Mouse (Mus musculus) cerebellum, adult 2 months (tissue): ENCODE measurements around the gene Adgrv1. TPM values are rescaled to one million over a fixed set of nuclear protein-coding genes. Genes with fewer than 3 reads are reported as not detected.

Experiments
- DNase-seq, 2 experiments: peaks; one replicate each; pipeline ENCODE4 v3.0.0; 2021
- H3K27ac ChIP-seq: fragments of 200-500 bp; 2 replicates; pipeline ENCODE4 v1.5.1; 2012; ENCODE audit warnings: low read length, control low read depth, inconsistent platforms; ENCODE audit not compliant: insufficient read depth
- H3K27me3 ChIP-seq: fragments of 200-500 bp; 2 replicates; pipeline ENCODE4 v1.6.1; 2012; ENCODE audit warnings: inconsistent platforms, mild to moderate bottlenecking, low read length, moderate library complexity; ENCODE audit not compliant: control insufficient read depth, insufficient read depth
- H3K4me1 ChIP-seq: fragments of 200-500 bp; 2 replicates; pipeline ENCODE4 v1.6.1; 2011; ENCODE audit warnings: low read length; ENCODE audit not compliant: control insufficient read depth, insufficient read depth
- H3K4me3 ChIP-seq: fragments of 200-500 bp; replicated peaks from 2 replicates; pipeline ENCODE3; 2011; ENCODE audit warnings: mild to moderate bottlenecking, low read depth, low read length, control low read depth; ENCODE audit not compliant: insufficient read depth
- CTCF ChIP-seq: fragments of 200-500 bp; IDR thresholded peaks from 2 replicates; pipeline ENCODE4 v1.5.1; 2011; ENCODE audit warnings: low read depth, mild to moderate bottlenecking, control low read depth, low read length, moderate library complexity, borderline replicate concordance; ENCODE audit not compliant: insufficient read depth
- POLR2A ChIP-seq: fragments of 200-500 bp; IDR thresholded peaks from 2 replicates; pipeline ENCODE4 v1.6.1; 2011; ENCODE audit warnings: low read length, control low read depth, borderline replicate concordance; ENCODE audit not compliant: insufficient read depth
- WGBS: fragments of 180-500 bp; shearing (Covaris S2); methylation state at CpG from one replicate; pipeline ENCODE4 v1.1.7; 2018; 5-methylcytosine and 5-hydroxymethylcytosine counted together
- polyA plus RNA-seq: library from polyadenylated mRNA; depleted of rRNA; stranded (reverse); fragments of >200 nt; gene quantifications from 2 replicates; pipeline ENCODE4 v1.2.3, GENCODE M21; 2012; rRNA removed

Gene Adgrv1
- polyA plus RNA-seq, 1 experiment = 3.4 TPM

GRCm38 (mm10) chr13:81072214-81072613 lies 560.7 kb downstream of the Adgrv1 start:
- no peak for DNase-seq
- no peak overlapping the region for H3K27ac ChIP-seq
- TF ChIP-seq CTCF = no peak
- no peak for TF ChIP-seq POLR2A
- WGBS = 60% methylated on average over 5 of the region's 5 CpGs
- H3K4me3 ChIP-seq = no peak overlapping the region
- no peaks in the 10 kb centered on the region for H3K4me1 ChIP-seq
- H3K27me3 ChIP-seq = no peaks in the 10 kb centered on the region

DNA sequence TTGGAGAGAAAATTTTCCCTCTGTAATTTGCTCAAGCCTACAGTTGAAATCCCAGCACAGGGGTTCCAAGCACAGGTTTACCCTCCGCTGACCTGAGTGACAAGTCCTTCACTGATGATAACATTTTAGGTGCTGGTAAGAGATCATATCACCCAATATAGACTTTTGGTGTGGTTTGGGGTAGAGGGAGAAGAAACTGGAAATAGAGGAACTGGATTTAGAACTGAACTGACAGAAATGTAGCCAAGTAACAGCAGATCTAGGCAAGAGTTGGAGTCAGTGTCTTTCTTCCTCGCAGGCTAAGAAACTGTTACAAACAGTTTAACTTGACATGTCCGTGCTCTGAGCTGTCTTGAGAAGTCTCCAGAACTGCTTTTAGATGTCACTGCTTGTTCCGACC lies 581.5 kb downstream of the Adgrv1 start:
- Histone ChIP-seq H3K4me1 (no peaks in the 10 kb centered on the region), H3K27ac (no peak overlapping the region), H3K27me3 (no peaks in the 10 kb centered on the region), H3K4me3 (no peak overlapping the region)
- no peak for DNase-seq
- 85% methylated on average over 4 of the region's 4 CpGs for WGBS
- no peak for TF ChIP-seq CTCF
- no peak for TF ChIP-seq POLR2A

DNA sequence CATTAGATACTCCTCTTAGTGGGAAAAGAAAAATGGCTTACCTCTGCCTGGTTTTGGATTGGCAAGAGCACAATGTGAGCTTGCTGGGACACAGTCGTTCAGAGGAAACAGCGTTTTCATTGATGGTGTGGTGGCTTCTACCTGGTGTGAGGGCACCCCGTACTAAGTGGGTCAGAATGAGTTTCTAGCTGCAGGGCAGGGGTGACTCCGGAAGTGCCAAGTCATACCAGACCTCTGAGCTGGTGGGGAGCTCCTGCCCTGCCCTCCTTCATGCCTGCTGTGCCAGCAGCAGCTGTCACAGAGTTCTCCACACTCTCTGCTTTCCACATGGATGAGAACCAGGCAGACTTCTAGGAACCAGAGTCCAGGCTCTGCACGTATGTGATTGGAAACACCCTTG lies 582.0 kb downstream of the Adgrv1 start:
- no peak for DNase-seq
- H3K27me3 ChIP-seq = no peaks in the 10 kb centered on the region
- WGBS = 22% methylated on average over 5 of the region's 5 CpGs
- H3K4me3 ChIP-seq = no peak overlapping the region
- TF ChIP-seq CTCF = no peak
- no peak for TF ChIP-seq POLR2A
- H3K4me1 ChIP-seq = no peaks in the 10 kb centered on the region
- H3K27ac ChIP-seq = no peak overlapping the region

- TF ChIP-seq CTCF (no peak), POLR2A (no peak)
- 40% methylated on average over 11 of the region's 11 CpGs for WGBS
- DNase-seq = no peak
- H3K27ac ChIP-seq = no peak overlapping the region
- H3K4me3 ChIP-seq = no peak overlapping the region
- H3K4me1 ChIP-seq = no peaks in the 10 kb centered on the region
- no peaks in the 10 kb centered on the region for H3K27me3 ChIP-seq
Observed at GRCm38 (mm10) chr13:81045345-81045744, 587.6 kb downstream of the Adgrv1 start.

Other genes with a start within 250 kb of the Adgrv1 start
- 10.3 and 10.9 TPM in 2 replicates for gene Lysmd3, start 24.5 kb upstream of the Adgrv1 start, polyA plus RNA-seq
- gene Polr3g, start 77.9 kb upstream of the Adgrv1 start, polyA plus RNA-seq = 4.8 and 5.2 TPM in 2 replicates
- gene Mblac2, start 78.2 kb upstream of the Adgrv1 start, polyA plus RNA-seq = 20.8 and 21.6 TPM in 2 replicates
- 134 and 142 TPM in 2 replicates for gene Cetn3, start 149.9 kb upstream of the Adgrv1 start, polyA plus RNA-seq